ENCODE assay signal across 19 mouse cellular contexts in genomic region chr14:24956528-24957210, GRCm38 (mm10).
A peak's percentile ranks its signal among the peaks of the same experiment; 100 is the strongest.
DNase-seq lines count a peak whose midpoint lies in the region; ATAC-seq lines count a peak whose summit lies in the region.
"Had no signal": no experiment of that assay in that cellular context is flagged by ENCODE, and none has a peak within 500 bp of the region (broad histone marks: within the 10 kb centered on the region; RNA-seq: fewer than 3 reads in every experiment).

No protein-coding gene starts in this region.

- WGBS in heart, embryonic 10.5 days, result 66% methylated on average over 2 of the region's 2 CpGs
- 42% methylated on average over 2 of the region's 2 CpGs for WGBS in heart, embryonic 12.5 days

- peaks cover 23% of the 10 kb centered on the region for H3K4me1 ChIP-seq in heart, embryonic 10.5 days
- peaks cover 5% of the 10 kb centered on the region; the same call in 1 of the 2 replicates for H3K4me1 ChIP-seq in heart, embryonic 12.5 days (replicated peaks)

- H3K9me3 ChIP-seq in heart, embryonic 10.5 days, result no peaks in the 10 kb centered on the region
- H3K9me3 ChIP-seq in heart, embryonic 12.5 days (replicated peaks), result no peaks in the 10 kb centered on the region
- H3K9me3 ChIP-seq: embryonic facial prominence, embryonic 15.5 days; forebrain, embryonic 13.5 days; limb, embryonic 13.5 days had no signal

- H3K9ac ChIP-seq in heart, embryonic 12.5 days, result no peak overlapping the region
- H3K9ac ChIP-seq: embryonic facial prominence, embryonic 15.5 days; forebrain, embryonic 13.5 days; limb, embryonic 13.5 days; liver, postnatal 0 days had no signal

- H3K27ac ChIP-seq in heart, embryonic 10.5 days, result no peak overlapping the region; the same call in 1 of the 2 replicates
- H3K27ac ChIP-seq in heart, embryonic 12.5 days (ENCODE audit: poor library complexity, severe bottlenecking), result no peak overlapping the region
- H3K27ac ChIP-seq: embryonic facial prominence, embryonic 15.5 days; forebrain, embryonic 13.5 days; limb, embryonic 13.5 days had no signal

- no peak for ATAC-seq in heart, embryonic 12.5 days (ENCODE audit: insufficient number of reproducible peaks, low FRiP score)
- ATAC-seq: forebrain, embryonic 13.5 days; intestine, postnatal 0 days; liver, postnatal 0 days had no signal

- H3K4me2 ChIP-seq in heart, embryonic 12.5 days, result no peak overlapping the region
- H3K4me2 ChIP-seq: embryonic facial prominence, embryonic 15.5 days; forebrain, embryonic 13.5 days; limb, embryonic 13.5 days had no signal

- peaks cover 12% of the 10 kb centered on the region for H3K27me3 ChIP-seq in heart, embryonic 10.5 days (ENCODE audit: insufficient read depth, poor library complexity, severe bottlenecking)
- H3K27me3 ChIP-seq in heart, embryonic 12.5 days (replicated peaks), result no peaks in the 10 kb centered on the region
- H3K27me3 ChIP-seq: embryonic facial prominence, embryonic 15.5 days; forebrain, embryonic 13.5 days; limb, embryonic 13.5 days had no signal

- H3K4me3 ChIP-seq in heart, embryonic 10.5 days, result no peak overlapping the region
- no peak overlapping the region for H3K4me3 ChIP-seq in heart, embryonic 12.5 days
- H3K4me3 ChIP-seq: embryonic facial prominence, embryonic 15.5 days; forebrain, embryonic 13.5 days; limb, embryonic 13.5 days; myocyte had no signal

- DNase-seq in heart, embryonic 10.5 days (ENCODE audit: low spot score), result peak; percentile 52
- DNase-seq in cerebellum, adult 11 months, result peak; percentile 58
- peak; percentile 58 to 62 for DNase-seq in cerebellum, postnatal 36 days
- peak; percentile 36 for DNase-seq in retina, adult 2 months (ENCODE audit: low read depth, low spot score)
- no peak for DNase-seq in urinary bladder, postnatal 10 days (ENCODE audit: low spot score)
- DNase-seq in lung, adult 18-20 months, result no peak
- no peak for DNase-seq in lung, postnatal 25 days (ENCODE audit: low spot score)
- DNase-seq: B cell, adult 2 months; heart, adult 18-20 months; heart, postnatal 36 days; kidney, postnatal 25 days; liver, postnatal 0 days; spleen, adult 18-20 months had no signal

- no peaks in the 10 kb centered on the region for H3K36me3 ChIP-seq in heart, embryonic 10.5 days
- H3K36me3 ChIP-seq in heart, embryonic 12.5 days, result no peaks in the 10 kb centered on the region
- H3K36me3 ChIP-seq: embryonic facial prominence, embryonic 15.5 days; limb, embryonic 13.5 days had no signal

Comparison
In these comparisons a context has a peak if more than half of its experiments do, and no peak if none do; other contexts are left out.
1. DNase-seq: peak in heart, embryonic 10.5 days (single experiment), cerebellum, adult 11 months (single experiment), cerebellum, postnatal 36 days (2 of 2) and retina, adult 2 months (single experiment); none in urinary bladder, postnatal 10 days (single experiment), lung, adult 18-20 months (0 of 2) and lung, postnatal 25 days (single experiment).